Mouse (Mus musculus) cortical plate, adult 2 months (tissue): ENCODE data around the gene Hint2.

ENCODE experiments used
- CTCF ChIP-seq: fragments of 200-500 bp; IDR thresholded peaks from 2 replicates; pipeline ENCODE4 v1.5.1; 2011; ENCODE audit warnings: mild to moderate bottlenecking, control low read depth, low read length; ENCODE audit not compliant: insufficient read depth; ENCODE audit errors: extremely low read depth
- POLR2A ChIP-seq: fragments of 200-500 bp; IDR thresholded peaks from 2 replicates; pipeline ENCODE4 v1.6.1; 2011; ENCODE audit warnings: mild to moderate bottlenecking, low read length, control low read depth; ENCODE audit not compliant: insufficient read depth; ENCODE audit errors: extremely low read depth

DNA sequence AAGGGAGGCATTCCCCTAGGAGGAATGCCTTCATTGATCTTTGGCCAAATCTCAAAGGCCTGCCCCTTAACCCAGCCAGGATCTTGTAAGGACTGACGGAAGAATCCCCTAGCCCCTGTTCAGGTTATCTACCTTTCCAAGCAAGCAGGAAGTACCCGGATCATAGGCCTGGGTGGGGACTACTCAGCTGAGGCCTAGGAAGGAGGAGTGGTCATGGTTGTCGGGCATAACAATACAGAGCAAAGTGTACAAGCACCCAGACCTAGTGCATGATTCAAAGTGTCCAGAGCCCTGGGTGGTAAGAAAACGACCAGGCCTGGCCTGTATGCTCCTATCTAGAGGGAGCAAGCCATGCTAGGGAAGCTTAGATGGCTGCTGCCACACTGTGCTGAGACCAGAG lies 19.3 kb upstream of the Hint2 start:
- TF ChIP-seq CTCF = no peak
- TF ChIP-seq POLR2A = no peak
